Mouse (Mus musculus): ENCODE data around the gene Krtap2-4. TPM values are rescaled to one million over a fixed set of nuclear protein-coding genes. Genes with fewer than 3 reads are reported as not detected.
"Not testable (repeated sequence)": the region's sequence is repeated elsewhere in the genome, so short reads cannot be mapped to it uniquely, and the experiment has no call there.

Gene Krtap2-4
- total RNA-seq (2021) = not detected
- long read RNA-seq = 0 reads

- DNase-seq (ENCODE audit: low spot score in 2 of 2) = no peak
Observed at GRCm38 (mm10) chr11:99614796-99615363, at the start of gene Krtap2-4. Gene Krtap2-4 (minus strand): TSS chr11:99614846.

- no peak for DNase-seq (ENCODE audit: low spot score in 2 of 2)
Observed at GRCm38 (mm10) chr11:99662802-99663201, 48.2 kb upstream of the Krtap2-4 start.

GRCm38 (mm10) chr11:99659256-99659655 lies 44.6 kb upstream of the Krtap2-4 start:
- no peak for DNase-seq (ENCODE audit: low spot score in 2 of 2)

- not testable (repeated sequence) for DNase-seq (ENCODE audit: low spot score in 2 of 2)
Observed at GRCm38 (mm10) chr11:99658467-99659010, 43.9 kb upstream of the Krtap2-4 start, which contains the start of gene Gm11563. Gene Gm11563 (minus strand): TSS chr11:99658960.

- no peak for DNase-seq (ENCODE audit: low spot score in 2 of 2)
Observed at GRCm38 (mm10) chr11:99657051-99657450, 42.4 kb upstream of the Krtap2-4 start.

GRCm38 (mm10) chr11:99650136-99650535 lies 35.5 kb upstream of the Krtap2-4 start, which contains the start of gene Gm11555:
Gene Gm11555 (minus strand): TSS chr11:99650236.
- DNase-seq (ENCODE audit: low spot score in 2 of 2) = no peak

GRCm38 (mm10) chr11:99646444-99646843 lies 31.8 kb upstream of the Krtap2-4 start:
- peak in 1 of 2 experiments; percentile 16 for DNase-seq (ENCODE audit: low spot score in 2 of 2)

GRCm38 (mm10) chr11:99644351-99644750 lies 29.7 kb upstream of the Krtap2-4 start:
- DNase-seq (ENCODE audit: low spot score in 2 of 2) = no peak

GRCm38 (mm10) chr11:99643635-99644139 lies 29.0 kb upstream of the Krtap2-4 start, which contains the start of gene Krtap4-7:
Gene Krtap4-7 (minus strand): TSS chr11:99644089.
- DNase-seq (ENCODE audit: low spot score in 2 of 2) = not testable (repeated sequence)

- no peak for DNase-seq (ENCODE audit: low spot score in 2 of 2)
Observed at GRCm38 (mm10) chr11:99640926-99641325, 26.3 kb upstream of the Krtap2-4 start.

- no peak for DNase-seq (ENCODE audit: low spot score in 2 of 2)
Observed at GRCm38 (mm10) chr11:99637086-99637485, 22.4 kb upstream of the Krtap2-4 start.

- DNase-seq (ENCODE audit: low spot score in 2 of 2) = no peak
Observed at GRCm38 (mm10) chr11:99634653-99635134, 20.0 kb upstream of the Krtap2-4 start, which contains the start of gene Krtap4-2. Gene Krtap4-2 (minus strand): TSS chr11:99635084.

GRCm38 (mm10) chr11:99633293-99633692 lies 18.6 kb upstream of the Krtap2-4 start:
- no peak for DNase-seq (ENCODE audit: low spot score in 2 of 2)

GRCm38 (mm10) chr11:99630890-99631289 lies 16.2 kb upstream of the Krtap2-4 start:
- DNase-seq (ENCODE audit: low spot score in 2 of 2) = no peak

GRCm38 (mm10) chr11:99628138-99628537 lies 13.5 kb upstream of the Krtap2-4 start, which contains the start of gene Krtap4-1:
Gene Krtap4-1 (minus strand): TSS chr11:99628238.
- no peak for DNase-seq (ENCODE audit: low spot score in 2 of 2)

GRCm38 (mm10) chr11:99620335-99620734 lies 5.7 kb upstream of the Krtap2-4 start, which contains the start of gene Gm11562:
Gene Gm11562 (minus strand): TSS chr11:99620435.
- no peak for DNase-seq (ENCODE audit: low spot score in 2 of 2)

GRCm38 (mm10) chr11:99610089-99610488 lies 4.6 kb downstream of the Krtap2-4 start, which contains the start of gene Gm11937:
Gene Gm11937 (minus strand): TSS chr11:99610189.
- not testable (repeated sequence) for DNase-seq (ENCODE audit: low spot score in 2 of 2)

- DNase-seq (ENCODE audit: low spot score in 2 of 2) = peak; percentile 10 to 17
Observed at GRCm38 (mm10) chr11:99609126-99609525, 5.5 kb downstream of the Krtap2-4 start.

- DNase-seq (ENCODE audit: low spot score in 2 of 2) = not testable (repeated sequence)
Observed at GRCm38 (mm10) chr11:99603208-99603607, 11.4 kb downstream of the Krtap2-4 start, which contains the start of gene Gm11938. Gene Gm11938 (minus strand): TSS chr11:99603308.

- not testable (repeated sequence) for DNase-seq (ENCODE audit: low spot score in 2 of 2)
Observed at GRCm38 (mm10) chr11:99597742-99598141, 16.9 kb downstream of the Krtap2-4 start, which contains the start of gene Krtap9-3. Gene Krtap9-3 (minus strand): TSS chr11:99598105.

GRCm38 (mm10) chr11:99590981-99591380 lies 23.7 kb downstream of the Krtap2-4 start, which contains the start of gene Krtap1-3:
Gene Krtap1-3 (minus strand): TSS chr11:99591339.
- DNase-seq (ENCODE audit: low spot score in 2 of 2) = no peak

- peak; percentile 29 to 40 for DNase-seq (ENCODE audit: low spot score in 2 of 2)
Observed at GRCm38 (mm10) chr11:99585096-99585495, 29.6 kb downstream of the Krtap2-4 start.

Data from layer of hippocampus, postnatal 10 days (tissue).